Mouse (Mus musculus): ENCODE data around the gene Myl6.

- no peak for TF ChIP-seq GATA1 (IDR thresholded peaks at IDR 0.05; ENCODE audit: borderline replicate concordance, low read length)
- no peak for TF ChIP-seq FLI1 (IDR thresholded peaks at IDR 0.05; ENCODE audit: low read length)
Measured at GRCm38 (mm10) chr10:128474366-128474765, 19.6 kb downstream of the Myl6 start.
